Mouse (Mus musculus) erythroblast, embryonic 14.5 days (primary cell): ENCODE measurements around the gene Mff. TPM values are rescaled to one million over a fixed set of nuclear protein-coding genes. Genes with fewer than 3 reads are reported as not detected.

Experiments
- H3K27me3 ChIP-seq: 2 replicates; pipeline ENCODE4 v1.6.1; 2012; ENCODE audit warnings: inconsistent platforms; ENCODE audit not compliant: control insufficient read depth
- H3K36me3 ChIP-seq: 2 replicates; pipeline ENCODE4 v1.6.1; 2012; ENCODE audit warnings: mild to moderate bottlenecking, inconsistent platforms; ENCODE audit not compliant: control insufficient read depth
- H3K4me1 ChIP-seq: 2 replicates; pipeline ENCODE4 v1.6.1; 2012; ENCODE audit warnings: inconsistent platforms; ENCODE audit not compliant: control insufficient read depth
- H3K4me3 ChIP-seq: replicated peaks from 2 replicates; pipeline ENCODE3; 2012; ENCODE audit warnings: moderate library complexity, mild to moderate bottlenecking, inconsistent platforms
- H3K9me3 ChIP-seq: 2 replicates; pipeline ENCODE4 v1.6.1; 2012; ENCODE audit warnings: low read length, inconsistent platforms, mixed read lengths; ENCODE audit not compliant: control insufficient read depth
- GATA1 ChIP-seq: IDR thresholded peaks from 2 replicates; pipeline ENCODE4 v1.6.1; 2012; ENCODE audit warnings: low read length, inconsistent platforms, mixed read lengths
- TAL1 ChIP-seq: IDR thresholded peaks from 3 replicates; pipeline ENCODE4 v1.6.1; 2012; ENCODE audit warnings: low read length, inconsistent platforms, mixed read lengths
- polyA plus RNA-seq: library from polyadenylated mRNA; stranded (reverse); fragments of >175 nt; gene quantifications from 2 replicates; pipeline ENCODE4 v1.2.3, GENCODE M21; 2012

Mff gene
- polyA plus RNA-seq, result 33.2 and 34.7 TPM in 2 replicates

- peaks cover 44% of the 10 kb centered on the region for H3K4me1 ChIP-seq
- TF ChIP-seq GATA1, result no peak
- no peak for TF ChIP-seq TAL1
- peaks cover 28% of the 10 kb centered on the region for H3K36me3 ChIP-seq
- peaks cover 8% of the 10 kb centered on the region; the same call in 1 of the 2 replicates for H3K27me3 ChIP-seq
- peak within 1 kb of the TSS; percentile 72 for H3K4me3 ChIP-seq
- no peaks in the 10 kb centered on the region for H3K9me3 ChIP-seq
These were observed at the start of gene Mff for GRCm38 (mm10) chr1:82724339-82725025. Gene Mff, plus strand, starts transcription at chr1:82724890.

GRCm38 (mm10) chr1:82686328-82686727 lies 38.4 kb upstream of the Mff start:
- TF ChIP-seq GATA1 (no peak), TAL1 (no peak)
- Histone ChIP-seq H3K9me3 (no peaks in the 10 kb centered on the region), H3K4me3 (no peak overlapping the region), H3K36me3 (no peaks in the 10 kb centered on the region), H3K27me3 (no peaks in the 10 kb centered on the region), H3K4me1 (peaks cover 8% of the 10 kb centered on the region)

DNA sequence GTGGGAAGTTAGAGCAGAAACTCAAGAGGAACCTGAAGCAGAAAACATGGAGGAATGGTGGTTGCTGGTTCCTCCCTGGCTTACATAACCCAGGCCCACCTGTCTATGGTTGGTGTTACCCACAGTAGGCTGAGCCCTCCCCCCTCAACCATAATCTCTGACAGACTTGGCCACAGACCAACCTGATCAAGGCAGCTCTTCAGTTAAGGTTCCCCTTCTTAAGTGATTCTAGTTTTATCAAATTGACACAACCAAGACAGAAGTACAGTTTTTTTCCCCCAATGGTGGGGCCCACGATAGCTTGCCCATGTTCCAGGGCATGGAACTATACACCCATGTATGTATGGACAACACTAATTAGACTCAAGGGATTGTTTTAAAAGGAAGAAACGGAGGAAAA lies 37.8 kb upstream of the Mff start:
- TF ChIP-seq GATA1, result no peak
- no peak for TF ChIP-seq TAL1
- Histone ChIP-seq H3K4me1 (peaks cover 8% of the 10 kb centered on the region), H3K9me3 (no peaks in the 10 kb centered on the region), H3K27me3 (no peaks in the 10 kb centered on the region), H3K4me3 (no peak overlapping the region), H3K36me3 (no peaks in the 10 kb centered on the region)

GRCm38 (mm10) chr1:82687931-82688330 lies 36.8 kb upstream of the Mff start:
- TF ChIP-seq GATA1 (no peak), TAL1 (no peak)
- Histone ChIP-seq H3K9me3 (no peaks in the 10 kb centered on the region), H3K27me3 (no peaks in the 10 kb centered on the region), H3K4me3 (no peak overlapping the region), H3K36me3 (no peaks in the 10 kb centered on the region), H3K4me1 (peaks cover 8% of the 10 kb centered on the region)

GRCm38 (mm10) chr1:82695915-82696314 lies 28.8 kb upstream of the Mff start:
- no peaks in the 10 kb centered on the region for H3K27me3 ChIP-seq
- no peaks in the 10 kb centered on the region for H3K9me3 ChIP-seq
- TF ChIP-seq TAL1, result no peak
- TF ChIP-seq GATA1, result no peak

GRCm38 (mm10) chr1:82717816-82718512 lies 6.7 kb upstream of the Mff start:
- peaks cover 38% of the 10 kb centered on the region for H3K4me1 ChIP-seq
- TF ChIP-seq GATA1 (no peak), TAL1 (no peak)
- H3K27me3 ChIP-seq, result peaks cover 6% of the 10 kb centered on the region; the same call in 1 of the 2 replicates
- no peaks in the 10 kb centered on the region for H3K36me3 ChIP-seq
- H3K9me3 ChIP-seq, result no peaks in the 10 kb centered on the region
- no peak overlapping the region for H3K4me3 ChIP-seq

More at GRCm38 (mm10) chr1:82695915-82696314, 28.8 kb upstream of the Mff start:
- Histone ChIP-seq H3K36me3 (no peaks in the 10 kb centered on the region), H3K4me1 (no peaks in the 10 kb centered on the region), H3K4me3 (no peak overlapping the region)

- Histone ChIP-seq H3K4me3 (peak overlapping the region; percentile 72), H3K27me3 (peaks cover 8% of the 10 kb centered on the region; the same call in 1 of the 2 replicates), H3K9me3 (no peaks in the 10 kb centered on the region), H3K36me3 (peaks cover 35% of the 10 kb centered on the region), H3K4me1 (peaks cover 39% of the 10 kb centered on the region)
- TF ChIP-seq GATA1 (no peak), TAL1 (no peak)
These were observed 560 bp downstream of the Mff start for GRCm38 (mm10) chr1:82725026-82725874.

GRCm38 (mm10) chr1:82725875-82726185 lies 1.1 kb downstream of the Mff start:
- Histone ChIP-seq H3K4me1 (peaks cover 37% of the 10 kb centered on the region), H3K36me3 (peaks cover 41% of the 10 kb centered on the region), H3K27me3 (peaks cover 8% of the 10 kb centered on the region; the same call in 1 of the 2 replicates), H3K9me3 (no peaks in the 10 kb centered on the region), H3K4me3 (peak overlapping the region; percentile 72)
- TF ChIP-seq TAL1 (no peak), GATA1 (no peak)

- peak overlapping the region; percentile 72 for H3K4me3 ChIP-seq
- TF ChIP-seq TAL1 (no peak), GATA1 (peak; percentile 69)
- peaks cover 48% of the 10 kb centered on the region for H3K36me3 ChIP-seq
- no peaks in the 10 kb centered on the region for H3K9me3 ChIP-seq
- H3K4me1 ChIP-seq, result peaks cover 34% of the 10 kb centered on the region
- H3K27me3 ChIP-seq, result peaks cover 8% of the 10 kb centered on the region; the same call in 1 of the 2 replicates
These were observed 1.8 kb downstream of the Mff start for GRCm38 (mm10) chr1:82726482-82726881.
